Mouse (Mus musculus): Measurements from ENCODE around the gene Nmur1.

DNA sequence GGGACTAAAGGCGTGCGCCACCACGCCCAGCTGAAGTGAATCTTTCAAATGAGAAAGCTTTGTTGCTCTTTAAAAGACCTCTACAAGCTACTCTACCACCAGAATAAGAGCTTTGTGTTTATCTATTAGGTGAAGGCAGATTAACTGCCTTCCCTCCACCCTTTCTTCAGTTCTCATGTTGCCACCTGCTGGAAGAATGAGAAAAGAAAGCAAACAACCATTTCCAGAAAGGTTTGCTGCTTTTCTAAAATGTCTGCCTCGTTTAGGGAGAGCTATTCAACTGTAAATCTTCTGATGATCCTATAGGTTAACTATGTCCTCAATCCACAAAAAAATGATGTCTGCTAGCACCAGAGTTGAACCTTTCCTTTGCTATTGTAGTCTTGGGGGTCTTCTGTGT is 77.2 kb downstream of the Nmur1 start:
- no peak for TF ChIP-seq CTCF (IDR thresholded peaks at IDR 0.05; ENCODE audit: low read depth)
- no peak for TF ChIP-seq EP300 (IDR thresholded peaks at IDR 0.05; ENCODE audit: low read depth)
